Mouse (Mus musculus) kidney, postnatal 14 days (tissue): Measurements from ENCODE around the gene Nedd9.

Experiments used
- DNase-seq: peaks from one replicate; pipeline ENCODE4 v3.0.0; 2022; ENCODE audit warnings: mixed read lengths

Nedd9 gene

DNA sequence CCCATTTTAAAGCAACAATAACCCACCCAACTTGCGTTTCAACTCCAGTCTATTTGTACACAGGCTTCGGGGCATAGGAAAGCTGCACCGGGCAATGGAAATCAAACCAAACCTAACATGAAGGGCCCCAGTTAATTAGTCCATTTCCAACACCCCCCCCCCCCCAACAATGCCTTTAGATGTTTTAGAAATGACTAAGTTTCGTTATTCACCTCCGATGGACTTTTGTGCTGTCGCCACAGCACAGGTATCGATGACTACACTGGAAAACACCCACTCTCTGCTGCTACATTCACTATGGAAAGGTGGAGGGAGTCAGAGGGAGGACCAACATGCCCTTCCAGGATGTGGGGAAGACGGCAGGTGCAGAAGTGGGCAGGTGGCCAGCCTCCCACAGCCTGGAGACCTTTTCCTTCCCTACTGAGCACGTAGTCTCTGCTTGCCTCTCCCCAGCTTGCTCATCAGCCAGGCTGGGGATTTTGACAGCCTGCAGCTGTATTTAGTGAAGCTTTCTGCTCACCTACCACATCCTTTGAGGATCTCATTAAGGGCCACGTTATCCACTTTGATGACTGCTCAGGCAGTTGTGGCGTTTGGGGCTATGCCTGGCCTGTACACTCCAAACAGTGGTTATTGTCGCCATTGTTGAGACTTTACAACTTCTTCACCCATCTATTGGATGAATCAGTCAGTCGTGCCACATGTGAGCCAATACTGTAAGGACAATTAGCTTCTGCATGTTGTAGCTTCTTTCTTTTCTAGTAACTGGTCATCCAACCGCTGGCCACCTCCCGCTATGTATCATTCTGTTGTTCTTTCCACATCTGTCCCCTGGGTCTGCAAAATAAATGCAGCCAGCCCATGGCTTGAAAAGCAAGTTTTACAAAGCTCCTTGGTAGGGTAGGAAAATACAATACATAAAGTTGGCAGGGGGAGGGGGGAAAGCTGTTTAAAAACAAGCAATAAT, 33.7 kb downstream of the Nedd9 start:
- DNase-seq = no peak

DNA sequence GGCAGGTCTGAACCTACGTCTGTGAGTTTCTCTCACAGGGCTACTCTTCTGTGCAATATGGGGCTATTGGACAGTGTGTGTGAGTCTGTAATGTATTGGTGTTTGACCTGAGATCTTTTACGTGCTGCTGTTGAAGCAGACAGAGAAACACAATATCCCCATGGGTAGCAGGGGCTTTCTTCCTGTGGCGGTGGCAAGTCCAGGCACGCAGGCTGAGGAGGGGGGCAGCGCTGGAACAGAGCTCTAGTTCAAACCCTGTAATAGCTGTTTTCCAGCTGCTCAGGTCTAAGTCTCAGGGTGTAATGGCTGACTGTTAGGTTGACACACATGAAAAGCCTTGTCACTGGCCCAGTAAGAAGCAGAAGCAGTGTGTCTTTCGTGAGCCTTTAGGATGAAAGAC, 36.3 kb downstream of the Nedd9 start:
- DNase-seq = no peak

DNA sequence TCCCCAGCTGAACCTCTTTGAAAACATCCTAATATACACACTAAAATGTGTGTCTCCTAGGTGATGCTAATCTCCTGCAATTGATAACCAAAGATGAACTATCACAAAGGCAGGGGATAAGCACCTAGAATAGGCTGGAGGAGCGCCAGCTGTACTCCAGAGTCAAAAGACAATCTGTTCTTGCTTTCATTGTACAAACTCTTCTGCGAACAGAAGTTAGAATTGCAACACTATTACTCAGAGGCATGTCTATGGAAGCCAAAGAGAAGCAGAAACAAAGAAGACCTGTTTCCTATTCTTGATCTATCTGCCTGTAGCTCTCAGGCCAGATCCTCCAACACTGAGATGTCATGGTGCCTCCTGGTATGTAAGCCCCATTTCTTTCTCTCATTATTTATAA, 38.0 kb downstream of the Nedd9 start:
- DNase-seq = no peak

DNA sequence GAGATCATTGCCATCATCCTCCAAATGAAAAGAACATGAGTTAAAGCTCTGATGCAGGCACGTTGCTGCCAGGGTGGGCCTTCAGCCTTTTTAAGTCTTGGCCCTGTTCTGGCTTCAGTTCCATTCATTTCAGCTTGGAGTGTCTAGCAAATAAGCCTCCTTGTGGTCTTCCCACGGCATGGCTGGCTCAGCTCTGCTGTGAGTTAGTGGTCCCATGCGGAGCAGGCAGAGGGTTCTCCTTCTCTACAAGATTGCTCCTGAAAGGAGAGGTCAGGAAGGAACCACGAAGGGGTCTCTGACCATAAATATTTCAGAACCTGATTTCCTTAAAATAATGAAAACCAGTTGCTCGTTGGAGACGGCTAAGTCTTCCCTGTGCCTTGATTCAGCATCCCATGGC, 40.0 kb downstream of the Nedd9 start:
- DNase-seq = no peak

DNA sequence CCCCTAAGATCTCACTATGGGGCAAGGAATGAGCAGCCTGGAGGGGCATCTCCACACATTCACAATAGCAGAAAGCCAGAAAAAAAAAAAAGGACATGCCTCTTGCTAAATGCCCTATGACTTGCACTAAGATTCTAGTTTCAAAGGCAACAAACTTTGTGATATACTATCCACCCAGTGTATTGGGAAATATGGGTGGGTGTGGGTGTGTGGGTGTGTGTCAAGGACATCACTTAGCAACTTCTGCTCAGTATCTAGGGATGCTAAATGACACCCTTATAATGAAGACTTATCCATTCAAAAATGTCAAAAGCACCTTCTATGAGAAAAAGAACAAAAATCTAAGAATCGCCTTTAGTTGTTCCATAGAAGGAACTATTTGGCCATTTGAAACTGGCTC, 40.6 kb downstream of the Nedd9 start:
- DNase-seq = no peak

DNA sequence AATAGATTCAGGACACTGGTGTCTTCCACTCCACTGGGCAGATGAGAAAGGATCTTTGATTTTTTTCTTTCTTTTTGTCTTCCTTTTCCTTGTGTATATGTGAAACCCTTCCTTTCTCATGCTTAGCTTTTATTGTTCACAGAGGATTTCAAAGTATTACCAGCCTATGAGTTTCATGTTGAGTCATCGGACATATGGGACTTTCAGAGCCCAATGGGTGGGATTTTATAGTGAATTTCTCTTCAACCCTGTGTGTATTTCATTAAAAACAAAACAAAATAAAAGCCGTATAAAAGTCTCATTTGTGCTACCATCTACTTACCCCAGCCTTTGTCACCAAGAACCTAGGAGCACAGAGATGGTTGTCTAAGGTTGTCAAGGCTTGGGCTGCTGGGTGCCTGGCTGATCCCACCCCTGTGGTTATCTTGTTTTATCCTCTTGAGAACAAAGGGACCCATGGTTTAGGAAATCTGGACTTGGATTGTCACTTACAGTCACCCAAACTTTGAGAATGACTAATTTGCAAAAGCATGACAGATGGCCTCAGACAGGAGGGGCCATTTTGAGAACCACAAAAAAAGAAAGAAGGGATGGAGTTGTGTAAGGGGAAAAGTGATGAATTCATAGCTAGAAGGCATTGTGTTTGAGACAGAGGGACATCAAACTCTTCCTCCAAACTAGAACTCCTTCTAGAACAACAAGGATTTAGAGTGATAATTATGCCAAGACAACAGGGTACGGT, 41.9 kb downstream of the Nedd9 start:
- DNase-seq = no peak

DNA sequence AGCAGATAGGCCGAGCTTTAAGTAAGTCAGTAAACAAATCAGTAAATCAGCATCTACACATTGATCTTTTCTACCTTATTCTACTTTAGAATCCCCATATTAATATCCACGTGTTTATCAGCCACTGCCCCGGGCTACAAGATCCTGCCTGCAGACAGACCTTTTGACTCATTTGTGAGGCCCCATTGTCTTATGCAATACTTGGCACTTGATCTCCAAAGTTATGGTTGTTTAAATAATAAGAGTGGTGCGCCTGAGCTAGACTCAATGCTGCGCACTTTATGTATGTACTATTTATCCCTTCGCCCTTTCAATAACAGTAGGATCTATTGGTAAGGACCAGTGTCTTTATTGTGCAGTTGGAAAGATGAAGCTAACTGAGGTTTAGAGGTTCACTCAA, 42.9 kb downstream of the Nedd9 start:
- DNase-seq = no peak

DNA sequence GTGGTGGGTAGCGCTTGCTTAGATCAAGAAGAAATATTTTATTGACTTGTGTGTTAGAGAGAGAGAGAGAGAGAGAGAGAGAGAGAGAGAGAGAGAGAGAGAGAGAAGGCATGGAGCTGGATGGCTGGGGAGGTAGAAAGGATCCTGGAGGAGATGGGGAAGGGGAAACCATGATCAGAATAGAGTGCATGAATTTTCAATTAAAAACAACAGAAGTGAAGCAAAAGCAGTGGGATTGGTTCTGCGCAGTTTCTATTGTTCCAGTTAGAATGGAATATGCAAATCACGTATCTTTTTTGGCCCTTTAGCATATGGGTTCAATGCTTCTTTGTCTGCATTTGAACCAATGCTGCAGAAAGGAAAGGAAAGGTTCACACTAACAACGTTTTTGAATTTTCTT, 45.0 kb downstream of the Nedd9 start:
- DNase-seq = no peak

DNA sequence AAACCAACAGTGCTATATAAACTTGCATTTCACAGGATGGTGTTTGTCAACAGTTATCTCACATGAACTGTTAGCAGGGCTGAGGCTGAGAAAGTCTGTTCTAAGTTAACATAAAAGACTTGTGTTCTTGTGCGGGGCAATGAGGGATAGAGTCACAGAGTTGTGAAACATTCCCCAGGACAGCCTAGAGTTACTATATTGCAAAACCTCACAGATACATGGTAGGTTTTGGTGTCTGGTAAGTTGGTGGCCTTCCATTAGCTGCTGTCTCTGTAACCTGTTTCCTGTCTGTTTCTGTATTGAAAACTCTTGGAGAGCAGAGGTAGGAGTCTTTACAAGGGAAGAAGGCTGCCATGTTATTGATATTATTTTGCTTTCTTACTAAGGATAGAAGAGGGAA, 47.0 kb downstream of the Nedd9 start:
- no peak for DNase-seq

DNA sequence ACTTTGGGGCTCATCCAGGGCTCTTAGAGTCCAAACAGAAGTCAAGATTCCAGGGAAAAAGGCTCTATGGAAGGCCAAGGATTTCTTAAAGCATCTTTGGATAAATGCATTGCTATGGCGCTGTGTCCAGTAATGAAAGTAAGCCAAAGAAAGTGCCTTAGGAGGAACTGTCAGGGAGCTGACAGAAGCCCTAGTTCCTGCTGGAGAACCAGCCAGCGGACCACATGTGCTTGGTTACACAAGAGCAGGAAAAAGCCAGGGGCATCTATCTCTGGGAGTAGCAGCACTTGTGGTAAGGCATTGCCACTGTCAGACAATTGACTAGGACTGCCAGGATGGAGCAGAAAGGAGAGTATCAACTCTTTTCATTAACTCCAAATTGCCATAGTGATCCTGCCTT, 49.8 kb downstream of the Nedd9 start:
- no peak for DNase-seq

DNA sequence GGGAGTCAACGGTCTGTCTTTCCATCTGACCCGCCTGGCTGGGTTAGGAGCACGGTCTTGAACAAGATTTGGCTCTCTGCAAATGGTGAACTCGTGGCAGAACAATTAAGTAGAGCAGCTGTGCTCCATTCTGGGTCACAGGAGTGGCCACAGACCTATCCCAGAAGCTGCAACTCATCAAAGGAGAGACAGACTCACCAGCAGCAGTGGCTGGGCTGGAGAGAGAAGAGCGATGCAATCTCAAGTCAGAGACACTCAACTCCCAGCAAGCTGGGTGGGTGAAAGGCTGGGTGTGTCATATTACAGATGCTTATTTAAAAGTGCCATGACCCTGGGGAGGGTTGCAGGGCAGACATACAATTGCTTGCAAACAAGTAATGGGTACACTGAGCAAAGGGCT, 50.4 kb downstream of the Nedd9 start:
- DNase-seq = no peak

DNA sequence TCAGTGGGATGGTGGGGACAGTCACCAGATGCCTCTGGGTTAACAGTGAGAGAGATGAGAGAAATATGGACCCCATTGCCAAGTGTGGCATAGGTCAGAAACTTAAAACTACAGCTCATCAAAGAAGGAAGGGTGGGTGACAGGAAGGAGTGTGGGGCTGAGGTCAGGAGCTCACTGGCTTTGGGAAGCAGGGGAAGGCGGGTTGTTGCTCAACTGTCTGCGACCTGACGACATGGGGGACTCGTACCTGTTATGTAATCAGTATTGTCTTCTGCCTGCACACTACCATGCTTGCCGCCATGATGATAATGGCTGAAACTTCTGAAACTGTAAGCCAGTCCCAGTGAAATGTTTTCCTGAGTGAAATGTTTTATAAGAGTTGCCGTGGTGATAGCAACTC, 54.0 kb downstream of the Nedd9 start:
- DNase-seq = peak; percentile 10

DNA sequence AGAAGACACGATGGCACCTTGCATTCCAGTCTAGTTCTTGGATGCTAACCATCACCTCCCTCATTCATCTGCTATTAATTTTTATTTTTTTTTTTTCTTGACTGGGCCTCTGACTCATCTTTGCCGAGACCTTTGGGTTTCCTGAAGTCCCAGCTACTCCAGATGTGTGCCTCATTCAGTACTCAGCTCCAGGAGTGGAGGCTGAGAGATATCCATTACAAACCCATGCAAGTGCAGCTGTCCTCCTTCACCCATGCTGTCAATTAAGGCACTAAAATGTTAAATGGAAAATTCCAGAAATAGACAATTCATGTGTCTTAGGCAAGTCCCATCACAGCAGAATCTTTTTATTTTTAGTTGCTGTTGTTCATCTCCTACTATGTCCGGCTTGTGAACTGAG, 55.4 kb downstream of the Nedd9 start:
- DNase-seq = peak; percentile 20

DNA sequence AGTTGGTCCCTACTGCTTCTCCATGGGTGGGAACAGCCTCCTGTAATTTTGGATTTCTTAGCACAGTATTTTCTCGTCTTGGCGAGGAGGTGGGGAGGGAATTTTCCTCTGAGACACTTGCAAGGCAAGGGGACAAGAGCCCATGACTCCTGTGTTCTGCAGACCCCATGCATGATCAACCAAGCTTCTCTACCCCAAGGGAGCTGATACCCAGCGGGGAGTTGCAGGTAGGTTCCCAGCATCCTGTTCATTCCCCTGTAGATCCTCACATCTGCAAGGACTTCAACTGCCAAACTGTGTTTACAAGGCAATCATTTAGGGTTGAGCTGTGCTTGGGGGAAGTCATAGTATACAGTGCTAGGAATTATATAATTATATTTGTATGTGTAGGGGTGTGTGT, 60.1 kb downstream of the Nedd9 start:
- DNase-seq = no peak

DNA sequence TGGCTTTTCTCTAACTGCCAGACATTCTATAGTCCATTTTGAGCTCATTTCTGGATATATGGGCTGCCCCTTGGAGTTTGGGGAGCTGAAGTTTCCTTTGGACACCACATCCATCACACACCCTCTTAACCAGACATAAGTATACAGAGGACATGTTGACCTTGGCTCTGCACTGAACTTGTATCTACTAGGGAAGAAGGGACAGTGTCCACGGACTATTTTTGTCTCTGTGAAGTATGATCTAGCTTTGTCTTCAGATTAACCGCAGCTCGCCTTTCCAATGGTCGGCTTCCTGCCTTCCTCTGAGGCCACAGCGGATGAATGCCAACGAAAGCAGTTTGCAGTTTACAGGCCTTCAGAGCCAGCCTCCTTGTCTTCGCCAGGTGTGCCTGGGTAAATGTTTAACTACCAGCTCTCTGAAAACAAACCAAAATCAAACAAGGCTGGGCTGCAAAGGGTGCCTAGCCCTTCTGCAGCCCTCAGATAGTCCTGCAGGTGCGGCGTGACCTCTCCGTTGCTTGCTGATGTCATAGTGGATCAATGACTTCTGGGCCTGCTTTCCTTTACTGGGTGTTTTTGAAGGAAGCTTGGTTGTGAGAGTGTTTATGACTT, 63.6 kb downstream of the Nedd9 start:
- DNase-seq = peak; percentile 65

DNA sequence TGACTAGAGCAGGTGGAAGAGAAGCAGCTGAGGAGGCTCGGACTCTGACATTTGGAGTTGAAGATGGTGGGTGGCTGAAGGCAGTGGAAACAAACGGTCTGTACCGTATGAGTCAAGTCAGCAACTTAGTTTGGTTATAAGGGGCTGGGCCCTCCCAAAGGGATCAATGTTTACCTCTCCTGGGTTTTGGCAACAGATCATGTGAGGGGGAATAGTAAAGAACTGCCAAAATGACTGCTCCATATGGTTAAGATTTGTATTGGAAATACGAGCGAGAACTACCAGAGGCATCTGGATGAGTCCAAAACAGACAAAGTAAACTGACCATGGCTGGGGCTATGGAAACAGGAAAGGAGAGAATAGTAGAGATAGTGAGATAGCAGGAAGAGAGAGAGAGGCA, 64.6 kb downstream of the Nedd9 start:
- DNase-seq = no peak

DNA sequence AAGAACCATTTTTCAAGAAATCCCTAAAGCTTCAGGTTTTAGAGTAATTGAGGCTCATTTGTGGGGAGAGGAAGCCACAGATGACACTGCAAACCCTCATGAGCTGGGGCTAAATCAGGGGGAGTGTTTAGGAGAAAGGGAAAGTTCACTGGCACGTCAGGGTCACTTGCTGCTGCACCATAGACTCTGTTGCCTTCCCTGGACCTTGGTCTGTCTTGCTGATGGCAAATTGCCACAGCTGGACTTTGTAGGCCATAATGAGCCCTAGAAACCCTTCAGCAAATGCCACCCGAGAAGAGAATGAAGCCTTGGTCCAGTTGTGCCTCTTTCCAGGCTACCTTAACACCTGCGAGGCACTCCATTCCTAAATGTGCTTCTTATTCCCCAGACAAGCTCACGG, 66.8 kb downstream of the Nedd9 start:
- no peak for DNase-seq

DNA sequence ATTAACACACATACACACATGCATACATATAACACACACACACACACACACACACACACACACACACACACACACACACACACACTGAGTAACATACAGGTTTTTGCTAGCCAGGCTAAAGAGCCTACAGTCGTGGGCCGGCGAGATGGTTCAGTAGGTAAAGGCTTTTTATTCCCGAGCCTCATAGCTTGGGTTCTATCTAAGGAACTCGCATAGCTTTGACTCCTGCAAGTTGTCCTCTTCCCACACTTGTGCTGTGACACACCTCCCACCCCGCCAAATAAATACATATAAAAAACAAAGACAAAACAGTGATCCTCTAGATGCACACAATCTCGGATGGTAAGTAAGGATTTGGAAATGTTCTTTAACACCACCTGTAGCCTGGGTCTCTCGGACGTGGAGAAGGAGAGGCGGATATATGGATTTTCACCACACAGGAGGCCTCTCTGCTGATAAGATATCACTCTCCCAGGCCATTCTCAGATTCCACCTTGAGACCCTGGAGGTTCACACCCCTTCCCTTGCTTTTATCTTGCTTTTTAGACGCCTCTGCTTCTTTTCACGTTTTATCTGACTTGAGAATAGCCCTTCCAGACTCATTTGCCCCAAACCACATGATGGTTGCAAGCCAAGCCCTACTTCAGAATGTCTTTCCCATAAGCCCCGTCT, 68.8 kb downstream of the Nedd9 start:
- DNase-seq = no peak

DNA sequence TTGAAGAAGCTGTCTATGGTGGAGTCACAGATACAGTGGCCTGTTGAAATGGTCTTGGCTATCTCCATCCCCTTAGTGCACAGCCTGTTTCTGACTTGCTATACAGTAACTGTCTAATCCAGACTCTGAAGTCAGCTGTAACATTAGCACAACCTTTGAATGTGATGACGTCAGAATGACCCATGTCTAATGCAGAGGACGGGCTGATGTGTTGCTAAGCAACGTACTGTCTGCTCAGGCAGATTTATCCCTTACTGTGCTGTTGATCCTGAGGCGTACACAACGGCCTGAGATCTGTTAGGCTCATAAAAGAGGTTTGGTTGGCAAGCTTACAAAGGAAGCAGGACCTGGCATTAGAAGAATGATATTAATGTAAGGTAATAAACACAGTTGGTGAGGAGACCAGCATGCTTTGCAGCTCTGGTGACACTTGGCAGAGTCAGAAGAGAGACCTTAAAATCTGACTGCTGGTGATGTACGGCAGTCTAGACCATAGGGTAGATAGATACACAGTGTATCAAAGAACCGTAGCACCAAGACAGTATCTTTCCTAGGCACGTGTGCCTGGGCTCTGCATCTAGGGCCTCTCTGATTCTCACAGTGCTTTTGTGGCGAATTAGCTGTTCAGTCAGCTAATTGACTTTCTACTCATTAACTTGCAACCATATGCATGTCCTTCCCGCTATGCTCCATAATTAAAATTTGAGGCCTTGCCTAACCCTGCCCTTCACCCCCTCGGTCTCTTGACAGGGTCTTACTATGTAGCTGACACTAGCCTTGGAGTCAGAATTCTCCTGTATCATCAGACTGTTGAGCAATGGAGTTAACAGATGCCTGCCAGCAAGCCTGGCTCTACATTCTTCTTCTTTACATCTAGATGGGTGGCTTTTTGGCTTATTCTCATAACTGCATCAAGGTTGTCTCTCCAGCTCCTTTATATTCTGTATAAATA, 70.8 kb downstream of the Nedd9 start:
- DNase-seq = no peak

DNA sequence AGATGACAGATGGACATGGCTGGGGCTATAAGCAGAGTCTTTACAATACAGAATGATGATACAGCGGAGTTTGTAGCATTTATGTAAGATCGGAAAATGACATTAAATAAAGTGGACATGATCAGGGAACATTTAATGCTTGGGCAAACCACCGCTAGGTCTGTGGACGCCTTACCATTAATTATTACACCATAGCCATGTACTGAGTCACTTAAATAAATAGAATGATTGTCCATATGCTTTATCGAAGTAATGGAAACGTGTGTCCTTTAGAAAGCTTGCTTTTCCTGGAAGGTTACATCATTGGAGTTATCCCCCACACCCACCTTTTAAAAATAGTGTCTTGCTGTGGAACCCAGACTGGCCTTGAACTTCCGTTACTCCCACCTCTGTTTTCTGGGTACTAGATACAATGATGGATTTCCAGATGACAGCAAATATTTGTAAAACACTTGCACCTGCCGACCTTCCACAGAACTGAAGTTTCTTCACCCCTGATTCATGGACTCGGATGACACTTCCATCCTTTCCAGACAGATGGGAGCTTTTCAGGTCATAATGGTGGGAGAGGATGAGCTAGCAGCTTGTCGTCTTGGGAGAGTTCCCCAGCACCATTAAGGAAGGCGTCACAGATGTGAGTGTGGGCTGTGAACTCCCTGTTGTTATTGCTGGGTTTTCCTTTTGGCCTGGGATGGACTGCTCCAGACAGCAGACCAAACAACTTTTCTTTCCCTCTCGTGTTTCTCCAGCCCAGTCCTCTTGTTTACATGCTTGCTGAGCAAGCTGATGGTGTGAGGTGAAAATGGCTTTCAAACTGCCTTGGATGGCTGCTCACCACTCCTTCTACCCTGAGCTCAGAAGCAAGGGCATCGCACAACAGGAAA, 76.7 kb downstream of the Nedd9 start:
- no peak for DNase-seq

DNA sequence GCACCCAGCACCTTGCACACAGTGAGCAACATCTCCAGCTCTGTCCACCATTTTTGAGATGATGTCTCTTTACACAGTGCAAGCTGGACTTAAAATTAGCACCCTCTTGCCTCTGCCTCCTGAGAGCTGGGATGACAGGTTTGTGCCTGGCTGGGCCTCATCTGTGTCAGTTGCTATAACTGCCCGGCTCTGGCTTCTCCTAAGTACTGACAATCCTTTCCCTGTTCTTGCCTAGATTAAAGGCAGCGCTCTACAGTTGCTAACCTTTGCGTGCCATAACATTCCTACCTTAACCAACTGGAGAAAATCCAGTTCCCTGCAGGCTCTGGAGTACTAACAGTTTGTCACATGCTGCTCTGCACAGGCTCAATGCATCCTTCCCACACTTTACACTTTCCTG, 77.9 kb downstream of the Nedd9 start:
- DNase-seq = no peak
